Mouse (Mus musculus) stomach, postnatal 0 days (tissue): ENCODE data around the gene Snrpc.

Experiments used
- CTCF ChIP-seq: IDR thresholded peaks from 2 replicates; pipeline ENCODE4 v1.5.1; 2016; ENCODE audit warnings: antibody characterized with exemption, low read depth, mild to moderate bottlenecking, moderate library complexity
- EP300 ChIP-seq: optimal IDR thresholded peaks from 2 replicates; pipeline ENCODE3; 2016; ENCODE audit warnings: antibody characterized with exemption

DNA sequence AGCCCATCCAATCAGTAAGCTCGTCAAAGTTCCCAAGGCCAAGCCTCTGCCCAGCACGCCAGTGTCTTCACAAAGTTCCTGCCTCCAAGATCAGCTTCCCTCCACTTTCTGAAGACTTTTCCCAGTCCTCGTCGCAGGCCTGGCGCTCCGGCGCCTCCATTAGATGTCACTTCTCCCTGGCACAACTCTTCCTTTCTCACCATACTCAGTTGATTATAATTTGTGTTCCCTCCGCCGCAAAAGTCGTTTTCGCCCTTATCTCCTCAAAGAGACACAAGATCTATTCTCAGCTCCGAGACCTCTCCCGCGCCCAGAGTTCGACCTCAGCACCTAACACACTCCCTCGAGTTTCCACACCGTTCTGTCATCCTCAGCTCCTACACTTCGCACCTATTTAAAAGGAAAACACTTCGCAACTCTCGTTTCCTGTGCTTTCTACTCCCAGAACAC lies 18.4 kb upstream of the Snrpc start:
- TF ChIP-seq CTCF (no peak), EP300 (no peak)
